Mouse (Mus musculus) bone marrow macrophage, adult 2 months (primary cell): ENCODE measurements around the gene Rnaset2b.
"Not testable (repeated sequence)": the region's sequence is repeated elsewhere in the genome, so short reads cannot be mapped to it uniquely, and the experiment has no call there.

Source experiments
- CTCF ChIP-seq: IDR thresholded peaks from 2 replicates; pipeline ENCODE4 v1.5.1; 2012; ENCODE audit warnings: low read depth, mild to moderate bottlenecking, low read length, moderate library complexity
- POLR2A ChIP-seq: IDR thresholded peaks from 2 replicates; pipeline ENCODE4 v1.6.1; 2012; ENCODE audit warnings: mild to moderate bottlenecking, low read depth, low read length, borderline replicate concordance

GRCm38 (mm10) chr17:6947984-6948768, 22.3 kb upstream of the Rnaset2b start, which contains the start of gene Rsph3b:
- not testable (repeated sequence) for TF ChIP-seq CTCF, POLR2A
